ENCODE assay signal across 9 mouse cellular contexts in genomic region chr2:54083861-54084736, GRCm38 (mm10). TPM values are rescaled to one million over a fixed set of nuclear protein-coding genes. Genes with fewer than 3 reads are reported as not detected.
A peak's percentile ranks its signal among the peaks of the same experiment; 100 is the strongest.
DNase-seq lines count a peak whose midpoint lies in the region; ATAC-seq and TF ChIP-seq lines count a peak whose summit lies in the region.
"Had no signal": no experiment of that assay in that cellular context is flagged by ENCODE, and none has a peak within 500 bp of the region (broad histone marks: within the 10 kb centered on the region; RNA-seq: fewer than 3 reads in every experiment).

No protein-coding gene starts in this region.

- no peaks in the 10 kb centered on the region for H3K9me3 ChIP-seq in heart, embryonic 13.5 days
- no peaks in the 10 kb centered on the region for H3K9me3 ChIP-seq in forebrain, embryonic 12.5 days
- H3K9me3 ChIP-seq in limb, embryonic 11.5 days (ENCODE audit: control insufficient read depth, low read length), result no peaks in the 10 kb centered on the region
- no peaks in the 10 kb centered on the region for H3K9me3 ChIP-seq in midbrain, postnatal 0 days (ENCODE audit: low read length)

- H3K4me3 ChIP-seq in heart, embryonic 13.5 days, result peak overlapping the region; percentile 59
- peak overlapping the region; percentile 57 for H3K4me3 ChIP-seq in bone marrow macrophage, adult 2 months (ENCODE audit: insufficient read depth, low read length)
- H3K4me3 ChIP-seq in forebrain, embryonic 12.5 days (replicated peaks), result peak overlapping the region; percentile 55
- H3K4me3 ChIP-seq in limb, embryonic 11.5 days (ENCODE audit: low read depth, low read length), result peak overlapping the region; percentile 37
- H3K4me3 ChIP-seq in midbrain, postnatal 0 days (ENCODE audit: low read depth, low read length), result peak overlapping the region; percentile 58

- TF ChIP-seq CTCF in bone marrow macrophage, adult 2 months (IDR thresholded peaks at IDR 0.05; ENCODE audit: low read depth, low read length), result no peak
- no peak for TF ChIP-seq CTCF in midbrain, postnatal 0 days (IDR thresholded peaks at IDR 0.05)

- ATAC-seq in heart, embryonic 13.5 days (ENCODE audit: extremely low read depth, insufficient number of reproducible peaks, low FRiP score, low TSS enrichment), result no peak; the same call in 1 of the 2 replicates
- ATAC-seq in forebrain, embryonic 12.5 days (ENCODE audit: low FRiP score), result peak; percentile 43
- 0 out of 2 replicates have a peak, but pooled peaks have one; percentile 10 for ATAC-seq in limb, embryonic 11.5 days (ENCODE audit: insufficient number of reproducible peaks, low FRiP score, low TSS enrichment, low read depth)
- 0 out of 2 replicates have a peak, but pooled peaks have one; percentile 26 for ATAC-seq in midbrain, postnatal 0 days (ENCODE audit: low FRiP score)

- no peak for DNase-seq in heart, postnatal 4 days
- peak; percentile 60 for DNase-seq in limb, embryonic 11.5 days (ENCODE audit: low spot score)
- DNase-seq in midbrain, postnatal 0 days (ENCODE audit: low spot score), result peak; percentile 31
- DNase-seq in spleen, postnatal 14 days (ENCODE audit: low spot score in 2 of 2), result no peak
- DNase-seq in thymus, postnatal 36 days, result no peak

- 4% methylated on average over 29 of the region's 29 CpGs for WGBS in heart, embryonic 13.5 days
- WGBS in forebrain, embryonic 12.5 days, result under 1% methylated on average over 29 of the region's 29 CpGs
- whole genome bisulfite sequencing in limb, embryonic 11.5 days, result 3% methylated on average over 29 of the region's 29 CpGs
- under 1% methylated on average over 29 of the region's 29 CpGs for WGBS in midbrain, postnatal 0 days

- TF ChIP-seq POLR2A in bone marrow macrophage, adult 2 months (IDR thresholded peaks at IDR 0.05; ENCODE audit: borderline replicate concordance, low read depth, low read length), result no peak

- H3K27me3 ChIP-seq in heart, embryonic 13.5 days (replicated peaks), result peaks cover 43% of the 10 kb centered on the region
- peaks cover 22% of the 10 kb centered on the region for H3K27me3 ChIP-seq in forebrain, embryonic 12.5 days
- H3K27me3 ChIP-seq in limb, embryonic 11.5 days (ENCODE audit: control insufficient read depth, insufficient read depth, low read length), result peaks cover 9% of the 10 kb centered on the region
- H3K27me3 ChIP-seq in midbrain, postnatal 0 days (ENCODE audit: insufficient read depth, low read length), result no peaks in the 10 kb centered on the region

- peak overlapping the region; percentile 73 for H3K9ac ChIP-seq in heart, embryonic 13.5 days
- H3K9ac ChIP-seq in forebrain, embryonic 12.5 days, result peak overlapping the region; percentile 60
- peak overlapping the region; percentile 27; the same call in 1 of the 2 replicates for H3K9ac ChIP-seq in limb, embryonic 11.5 days (ENCODE audit: low read length)
- H3K9ac ChIP-seq in midbrain, postnatal 0 days (replicated peaks; ENCODE audit: low read length, poor library complexity, severe bottlenecking), result peak overlapping the region; percentile 48

- peak overlapping the region; percentile 95 for H3K4me2 ChIP-seq in heart, embryonic 13.5 days
- peak overlapping the region; percentile 66 for H3K4me2 ChIP-seq in forebrain, embryonic 12.5 days
- peak overlapping the region; percentile 83 for H3K4me2 ChIP-seq in limb, embryonic 11.5 days (ENCODE audit: low read depth, severe bottlenecking)
- peak overlapping the region; percentile 89 for H3K4me2 ChIP-seq in midbrain, postnatal 0 days (ENCODE audit: low read depth, low read length, poor library complexity, severe bottlenecking)

- no peaks in the 10 kb centered on the region for H3K36me3 ChIP-seq in heart, embryonic 13.5 days
- no peaks in the 10 kb centered on the region for H3K36me3 ChIP-seq in forebrain, embryonic 12.5 days (replicated peaks)
- H3K36me3 ChIP-seq in limb, embryonic 11.5 days (ENCODE audit: control insufficient read depth, insufficient read depth, low read length), result no peaks in the 10 kb centered on the region
- no peaks in the 10 kb centered on the region for H3K36me3 ChIP-seq in midbrain, postnatal 0 days (ENCODE audit: insufficient read depth, low read length)

- peaks cover 18% of the 10 kb centered on the region for H3K4me1 ChIP-seq in heart, embryonic 13.5 days
- H3K4me1 ChIP-seq in bone marrow macrophage, adult 2 months (ENCODE audit: control insufficient read depth, insufficient read depth, low read length), result 0 out of 2 replicates have a peak, but pooled peaks cover 2% of the 10 kb centered on the region
- peaks cover 33% of the 10 kb centered on the region for H3K4me1 ChIP-seq in forebrain, embryonic 12.5 days
- no peaks in the 10 kb centered on the region for H3K4me1 ChIP-seq in limb, embryonic 11.5 days (ENCODE audit: control insufficient read depth, insufficient read depth, low read length)
- peaks cover 5% of the 10 kb centered on the region; the same call in 1 of the 2 replicates for H3K4me1 ChIP-seq in midbrain, postnatal 0 days (ENCODE audit: insufficient read depth, low read length)

- H3K27ac ChIP-seq in heart, embryonic 13.5 days (replicated peaks), result no peak overlapping the region
- H3K27ac ChIP-seq in bone marrow macrophage, adult 2 months (ENCODE audit: insufficient read depth, low read depth, low read length), result no peak overlapping the region
- peak overlapping the region; percentile 87 for H3K27ac ChIP-seq in forebrain, embryonic 12.5 days
- H3K27ac ChIP-seq in limb, embryonic 11.5 days (replicated peaks; ENCODE audit: low read depth, low read length), result no peak overlapping the region
- H3K27ac ChIP-seq in midbrain, postnatal 0 days (ENCODE audit: low read depth, low read length), result no peak overlapping the region

RNA-seq across cellular contexts. Expression of gene Rprm, which starts 1.3 kb away (rescaled TPM):
- 1.5 and 1.8 TPM in 2 replicates for polyA plus RNA-seq in heart, embryonic 13.5 days (2015; fragmentation: Nextera tagmentation; extraction: Ambion mirVana)
- total RNA-seq in heart, postnatal 4 days (2021), result under 1 TPM; 0.31 to 0.36 TPM
- not detected in 2 replicates for polyA plus RNA-seq in bone marrow macrophage, adult 2 months (2012; ENCODE audit: insufficient read depth, insufficient read length, missing spikeins)
- polyA plus RNA-seq in forebrain, embryonic 12.5 days (2016; fragmentation: Nextera tagmentation; extraction: Ambion mirVana), result 83.9 and 90.5 TPM in 2 replicates
- polyA plus RNA-seq in limb, embryonic 11.5 days (2014; fragmentation: Nextera tagmentation; extraction: Ambion mirVana), result 13.9 and 15.1 TPM in 2 replicates
- 70.5 and 75.0 TPM in 2 replicates for total RNA-seq in midbrain, postnatal 0 days (2014; rRNA removed)
- polyA plus RNA-seq in midbrain, postnatal 0 days (2015; fragmentation: Nextera tagmentation; extraction: Ambion mirVana), result 142 and 146 TPM in 2 replicates
- polyA plus RNA-seq: Patski had no signal

Comparison
In these comparisons a context has a peak if more than half of its experiments do, and no peak if none do; other contexts are left out.
1. DNase-seq: peak in limb, embryonic 11.5 days (single experiment) and midbrain, postnatal 0 days (single experiment); none in heart, postnatal 4 days (single experiment), spleen, postnatal 14 days (0 of 2) and thymus, postnatal 36 days (0 of 2).
2. Peak in every context shown above with its lines, with median percentiles within 50 percentile points of each other: H3K4me2 ChIP-seq, H3K4me3 ChIP-seq and H3K9ac ChIP-seq.